Mouse (Mus musculus) effector memory CD4-positive, alpha-beta T cell, adult 7 months (primary cell): ENCODE results near the gene Nipal3. TPM values are rescaled to one million over a fixed set of nuclear protein-coding genes. Genes with fewer than 3 reads are reported as not detected.

ENCODE experiments used
- polyA plus RNA-seq: library from polyadenylated mRNA; unstranded; fragments of 100-300 nt; shearing (Covaris generic); gene quantifications from one replicate; pipeline ENCODE4 v1.2.1, GENCODE M21; 2017

The Nipal3 gene
- polyA plus RNA-seq: 26.8 TPM

DNA sequence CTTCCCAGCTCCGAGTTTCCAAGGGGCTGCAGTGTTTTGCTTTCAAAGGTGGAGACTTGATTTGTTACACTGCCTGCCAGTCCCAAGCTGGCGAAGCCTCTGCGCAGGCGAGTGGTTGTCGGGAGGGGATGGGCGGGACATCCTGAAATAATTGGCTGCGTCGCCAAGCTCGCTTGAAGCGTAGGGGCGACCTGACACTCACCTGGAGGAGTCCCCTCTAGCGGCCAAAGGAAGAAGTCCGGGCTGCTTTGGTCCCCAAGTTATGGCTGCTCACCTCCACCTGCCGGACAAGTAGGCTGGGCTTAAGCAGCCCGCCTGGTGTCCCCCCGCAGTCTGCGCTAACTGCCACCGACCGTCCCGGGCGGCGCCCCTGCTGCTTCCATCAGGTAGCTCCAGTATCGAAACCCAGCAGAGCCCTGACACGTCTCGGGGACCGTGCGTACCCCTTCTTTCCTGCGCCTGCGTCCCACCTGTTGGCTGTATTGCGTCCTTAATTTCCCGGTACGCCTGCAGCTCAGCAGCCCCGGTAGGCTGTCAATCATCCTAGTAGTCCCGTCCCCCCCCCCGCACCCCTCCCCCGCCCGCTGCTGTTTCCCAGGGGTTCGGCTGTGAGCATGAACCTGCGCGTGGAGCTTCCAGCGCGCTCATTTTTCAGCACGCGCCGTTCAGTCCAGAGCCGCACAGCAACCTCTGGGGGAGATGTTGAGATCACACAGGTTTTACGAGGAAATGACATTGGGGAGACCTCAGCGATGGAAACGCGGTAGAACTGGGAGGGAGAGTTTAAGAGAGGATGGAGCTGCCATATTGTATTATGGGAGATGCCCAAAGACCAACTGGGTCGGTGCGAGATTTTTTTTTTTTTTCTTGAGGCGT is at the start of gene Nipal3, which contains the start of gene Stpg1:
TSS of gene Nipal3 (minus strand) at position 518 of the 876 bp plus-strand sequence.
TSS of gene Stpg1 (plus strand) at position 270 of the 876 bp plus-strand sequence.

DNA sequence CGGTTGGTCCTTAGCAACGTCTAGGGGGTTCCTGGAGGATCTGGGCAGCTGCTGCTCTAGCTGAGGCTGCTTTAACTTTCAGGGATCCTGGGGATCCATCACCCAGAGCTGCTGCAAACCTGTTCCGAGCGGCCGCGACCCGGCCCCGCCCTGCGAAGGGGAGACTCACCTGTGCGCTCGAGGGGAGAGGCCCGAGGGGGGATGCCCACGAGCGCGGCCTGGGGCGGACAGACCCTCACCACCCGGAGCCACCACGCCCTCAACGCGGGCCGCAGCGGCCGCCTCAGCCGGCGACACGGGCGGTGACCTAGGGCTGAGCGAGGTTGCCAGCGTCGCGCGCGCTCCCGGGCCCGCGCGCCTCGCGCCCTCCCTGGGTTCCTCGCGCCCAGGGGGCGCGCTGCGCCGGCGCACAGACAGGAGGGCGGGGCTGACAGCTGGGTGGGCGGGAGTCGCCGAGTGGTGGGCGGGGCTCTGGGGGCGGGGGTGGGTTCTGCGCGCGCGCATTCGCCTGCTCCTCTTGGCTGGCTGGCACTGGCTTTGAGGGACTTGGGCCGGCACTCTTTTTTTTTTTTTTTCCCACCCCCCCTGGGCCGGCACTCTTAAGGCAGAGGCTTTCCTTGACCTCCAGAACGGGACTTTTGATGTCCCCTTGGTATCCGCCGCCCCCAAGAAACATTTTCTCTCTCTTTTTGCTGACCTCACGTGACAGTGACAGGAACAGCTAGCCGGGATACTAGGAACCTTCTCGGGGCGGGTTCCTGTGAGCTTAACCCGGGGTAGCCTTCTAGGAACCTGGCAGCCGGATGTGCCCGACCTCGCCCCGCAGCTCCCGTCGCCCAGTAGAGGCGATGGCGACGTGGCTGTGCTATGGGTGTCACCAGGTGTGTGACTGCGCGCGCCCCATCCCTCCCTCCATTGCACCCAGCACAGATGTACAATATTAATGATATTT is 61.1 kb downstream of the Nipal3 start, which contains the start of gene Rcan3:
TSS of gene Rcan3 (minus strand) at position 411 of the 952 bp plus-strand sequence.

DNA sequence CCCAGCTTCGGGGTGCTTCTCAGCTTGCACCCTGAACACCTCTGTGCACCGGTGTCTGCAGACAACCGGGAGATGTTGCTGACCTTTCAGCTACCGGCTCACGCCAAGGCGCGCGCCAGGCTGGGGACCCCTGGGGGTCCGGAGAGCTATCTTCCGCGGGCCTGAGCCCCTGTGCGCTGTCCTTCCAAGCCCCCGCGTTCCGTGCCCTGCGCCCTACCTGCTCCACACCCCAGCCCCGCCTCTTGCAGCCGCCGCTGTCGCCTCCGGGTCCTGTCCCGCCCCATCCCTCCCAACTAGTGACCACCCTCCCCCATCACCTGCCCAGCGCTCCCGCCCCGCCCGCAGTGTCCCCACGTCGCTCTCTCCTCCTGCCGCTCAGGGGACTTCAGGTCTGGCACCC is 96.8 kb downstream of the Nipal3 start, which contains the start of gene Ncmap:
TSS of gene Ncmap (minus strand) at position 237 of the 400 bp plus-strand sequence.

Other genes with a start within 250 kb of the Nipal3 start
- 69.0 TPM for gene Clic4, start 222.2 kb downstream of the Nipal3 start, polyA plus RNA-seq
- 219 TPM for gene Srrm1, start 141.7 kb downstream of the Nipal3 start, polyA plus RNA-seq
- 0.69 TPM for gene Ncmap, start 96.8 kb downstream of the Nipal3 start, polyA plus RNA-seq
- 14.1 TPM for gene Rcan3, start 61.2 kb downstream of the Nipal3 start, polyA plus RNA-seq
- gene Stpg1, start 248 bp downstream of the Nipal3 start, polyA plus RNA-seq: 0.26 TPM
- gene Grhl3, start 78.6 kb upstream of the Nipal3 start, polyA plus RNA-seq: not detected
- 0.18 TPM for gene Ifnlr1, start 191.2 kb upstream of the Nipal3 start, polyA plus RNA-seq
- gene Il22ra1, start 233.1 kb upstream of the Nipal3 start, polyA plus RNA-seq: not detected